9 mouse cellular contexts compared by ENCODE assay signal in genomic region chrX:11735516-11736170, GRCm38 (mm10).
DNase-seq lines count a peak whose midpoint lies in the region; ATAC-seq and TF ChIP-seq lines count a peak whose summit lies in the region.
"Had no signal": no experiment of that assay in that cellular context is flagged by ENCODE, and none has a peak within 500 bp of the region (broad histone marks: within the 10 kb centered on the region; RNA-seq: fewer than 3 reads in every experiment).

No protein-coding gene starts in this region.

- WGBS in heart, adult 2 months, result 26% methylated on average over 17 of the region's 17 CpGs
- WGBS in lung, embryonic 16.5 days, result 35% methylated on average over 17 of the region's 17 CpGs
- WGBS in stomach, embryonic 16.5 days, result 36% methylated on average over 17 of the region's 17 CpGs

- TF ChIP-seq POLR2A in heart, adult 2 months (IDR thresholded peaks at IDR 0.05; ENCODE audit: insufficient read depth, low read depth, low read length), result no peak

- H3K4me3 ChIP-seq in heart, adult 2 months, result no peak overlapping the region
- no peak overlapping the region for H3K4me3 ChIP-seq in lung, embryonic 16.5 days (ENCODE audit: low read length)
- H3K4me3 ChIP-seq in stomach, embryonic 16.5 days (replicated peaks; ENCODE audit: low read length), result no peak overlapping the region
- H3K4me3 ChIP-seq: erythroblast, embryonic 14.5 days had no signal

- no peaks in the 10 kb centered on the region for H3K27me3 ChIP-seq in heart, adult 2 months (ENCODE audit: control insufficient read depth, insufficient read depth, low read length)
- H3K27me3 ChIP-seq in lung, embryonic 16.5 days (ENCODE audit: control insufficient read depth, insufficient read depth, low read depth, low read length), result no peaks in the 10 kb centered on the region
- peaks cover 5% of the 10 kb centered on the region; the same call in 1 of the 2 replicates for H3K27me3 ChIP-seq in stomach, embryonic 16.5 days (ENCODE audit: control insufficient read depth, insufficient read depth, low read length)

- ATAC-seq in lung, embryonic 16.5 days (ENCODE audit: low read depth), result peak; percentile 51
- ATAC-seq in stomach, embryonic 16.5 days (ENCODE audit: insufficient read depth, low FRiP score), result peak; percentile 67; the same call in 1 of the 2 replicates

- intact Hi-C loops in heart, adult 2 months (cut with DNase I), result no loop called here

- H3K9me3 ChIP-seq in lung, embryonic 16.5 days (ENCODE audit: control insufficient read depth, low read length), result no peaks in the 10 kb centered on the region
- H3K9me3 ChIP-seq in stomach, embryonic 16.5 days (replicated peaks; ENCODE audit: control insufficient read depth, low read length), result no peaks in the 10 kb centered on the region

- peak overlapping the region; percentile 23; the same call in 1 of the 2 replicates for H3K27ac ChIP-seq in heart, adult 2 months
- peak overlapping the region; percentile 81 for H3K27ac ChIP-seq in lung, embryonic 16.5 days (ENCODE audit: low read length)
- peak overlapping the region; percentile 43 for H3K27ac ChIP-seq in stomach, embryonic 16.5 days (ENCODE audit: low read length)

- DNase-seq in layer of hippocampus, adult 18-20 months (ENCODE audit: low spot score in 2 of 2), result peak; percentile 6 to 12
- DNase-seq in layer of hippocampus, adult 11-12 months (ENCODE audit: low spot score), result no peak
- DNase-seq in cerebellum, adult 8-10 months, result peak; percentile 68
- peak; percentile 74 to 80 for DNase-seq in heart, adult 2 months
- DNase-seq in kidney, adult 8-10 months, result peak; percentile 84 to 87
- DNase-seq in spleen, postnatal 36 days (ENCODE audit: low spot score in 2 of 2), result no peak

- H3K36me3 ChIP-seq in heart, adult 2 months (ENCODE audit: control insufficient read depth, insufficient read depth, low read length), result no peaks in the 10 kb centered on the region
- H3K36me3 ChIP-seq in lung, embryonic 16.5 days (ENCODE audit: control insufficient read depth, insufficient read depth, low read length), result no peaks in the 10 kb centered on the region
- no peaks in the 10 kb centered on the region for H3K36me3 ChIP-seq in stomach, embryonic 16.5 days (ENCODE audit: control insufficient read depth, insufficient read depth, low read length)

- no peak for TF ChIP-seq CTCF in heart, adult 2 months (IDR thresholded peaks at IDR 0.05)

- no peaks in the 10 kb centered on the region; the same call in none of the 2 replicates for H3K4me1 ChIP-seq in heart, adult 2 months (ENCODE audit: control insufficient read depth, insufficient read depth, low read length)
- H3K4me1 ChIP-seq in lung, embryonic 16.5 days (replicated peaks; ENCODE audit: control insufficient read depth, insufficient read depth, low read length), result peaks cover 15% of the 10 kb centered on the region
- peaks cover 6% of the 10 kb centered on the region; the same call in 1 of the 2 replicates for H3K4me1 ChIP-seq in stomach, embryonic 16.5 days (ENCODE audit: control insufficient read depth, insufficient read depth, low read length)

- H3K9ac ChIP-seq in heart, adult 2 months (ENCODE audit: low read depth, low read length), result no peak overlapping the region
- H3K9ac ChIP-seq in lung, embryonic 16.5 days (ENCODE audit: low read length), result no peak overlapping the region; the same call in 1 of the 2 replicates
- H3K9ac ChIP-seq in stomach, embryonic 16.5 days (ENCODE audit: low read length), result no peak overlapping the region

- no peaks in the 10 kb centered on the region for H3K79me2 ChIP-seq in heart, adult 2 months (replicated peaks; ENCODE audit: control insufficient read depth, insufficient read depth, low read length)

- TF ChIP-seq EP300 in heart, adult 2 months (IDR thresholded peaks at IDR 0.05; ENCODE audit: insufficient read depth, low read depth, low read length), result no peak

- no peak overlapping the region for H3K4me2 ChIP-seq in lung, embryonic 16.5 days (ENCODE audit: low read depth, low read length)
- no peak overlapping the region for H3K4me2 ChIP-seq in stomach, embryonic 16.5 days (ENCODE audit: low read depth, low read length)

Comparison
In these comparisons a context has a peak if more than half of its experiments do, and no peak if none do; other contexts are left out.
1. DNase-seq: peak in layer of hippocampus, adult 18-20 months (2 of 2), cerebellum, adult 8-10 months (single experiment), heart, adult 2 months (2 of 2) and kidney, adult 8-10 months (2 of 2); none in layer of hippocampus, adult 11-12 months (single experiment) and spleen, postnatal 36 days (0 of 2).
2. H3K27ac ChIP-seq: peak in every context shown above with its lines; median percentile 81 in lung, embryonic 16.5 days; 43 in stomach, embryonic 16.5 days; 23 in heart, adult 2 months.